Mouse (Mus musculus) ES-E14 (cell line): ENCODE data around the gene Utp15.

Experiments used
- HCFC1 ChIP-seq: IDR thresholded peaks from 2 replicates; pipeline ENCODE4 v1.6.1; 2012; ENCODE audit warnings: low read length, inconsistent platforms, borderline replicate concordance; ENCODE audit not compliant: insufficient read depth
- MAFK ChIP-seq: IDR thresholded peaks from 2 replicates; pipeline ENCODE4 v1.6.1; 2014; ENCODE audit warnings: mild to moderate bottlenecking, low read depth, low read length, inconsistent platforms; ENCODE audit not compliant: insufficient read depth
- ZC3H11A ChIP-seq: IDR thresholded peaks from 2 replicates; pipeline ENCODE4 v1.6.1; 2012; ENCODE audit warnings: low read depth, mild to moderate bottlenecking, inconsistent platforms, low read length, borderline replicate concordance
- ZNF384 ChIP-seq: IDR thresholded peaks from 2 replicates; pipeline ENCODE4 v1.6.1; 2012; ENCODE audit warnings: low read depth, low read length, inconsistent platforms

- TF ChIP-seq HCFC1 (no peak), ZNF384 (no peak), ZC3H11A (no peak), MAFK (no peak)
These were observed 17.5 kb downstream of the Utp15 start for GRCm38 (mm10) chr13:98245386-98245785.
